Mouse (Mus musculus) gastrocnemius, postnatal 14 days (tissue): Measurements from ENCODE around the gene Prmt3. TPM values are rescaled to one million over a fixed set of nuclear protein-coding genes. Genes with fewer than 3 reads are reported as not detected.

Experiments
- DNase-seq: peaks from one replicate; pipeline ENCODE4 v3.0.0; 2021; ENCODE audit warnings: mixed read lengths
- intact Hi-C: fragments of 180-260 bp; cut with DNase I; formaldehyde crosslinking; loops from one replicate; pipeline ENCODE4 v1.15.1; 2025; ENCODE audit warnings: low total_unique reads
- total RNA-seq, 2 experiments: library from RNA; stranded (reverse); gene quantifications; 2 replicates each; pipeline ENCODE4 v1.2.3; 2021

Prmt3 gene
- total RNA-seq, 2 experiments from 2014 or later, result 8.8 to 10.7 TPM

DNA sequence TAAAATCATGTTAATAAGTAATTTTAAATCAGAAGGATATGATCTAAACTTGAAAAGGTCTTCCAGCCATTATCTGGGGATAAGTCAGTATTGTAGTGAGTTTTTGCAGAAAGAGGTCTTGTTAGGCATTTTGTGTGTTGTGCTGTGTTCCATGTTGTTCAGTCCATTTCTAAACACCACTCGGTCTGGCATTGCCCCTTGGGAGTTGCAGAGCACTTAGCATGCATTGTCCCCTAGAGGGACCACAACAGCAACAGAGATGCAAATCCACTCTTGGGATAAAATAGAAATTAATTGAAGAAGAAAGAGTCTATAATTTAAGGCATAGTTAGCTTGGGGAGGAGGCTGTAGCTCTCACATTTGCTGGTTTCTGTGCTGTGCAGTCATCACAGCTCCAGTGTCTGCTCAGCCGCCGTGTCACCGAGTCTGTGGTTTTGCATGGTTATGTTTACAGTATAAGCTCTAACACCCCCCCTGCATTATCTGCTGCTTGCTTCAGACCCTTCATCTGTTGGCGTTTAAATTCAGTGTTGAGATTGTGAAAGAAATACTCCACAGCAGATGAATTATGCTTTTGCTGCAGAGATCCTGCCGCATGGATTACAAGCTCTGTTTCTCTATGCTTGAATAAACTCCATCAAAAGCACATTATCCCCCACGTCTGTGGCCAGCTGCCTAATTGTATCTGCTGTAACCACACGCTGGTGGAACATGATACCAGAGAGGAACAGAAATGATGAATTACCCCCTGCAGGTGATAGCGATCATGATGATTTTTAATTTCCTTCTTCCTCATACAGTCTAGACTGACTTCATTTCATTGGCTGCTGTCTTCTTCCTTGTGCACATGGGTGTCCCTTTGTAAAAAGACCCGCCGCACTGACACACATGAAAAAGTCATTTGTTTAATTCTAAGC lies 64.5 kb downstream of the Prmt3 start:
- intact Hi-C loops, result no loop called here
- no peak for DNase-seq

DNA sequence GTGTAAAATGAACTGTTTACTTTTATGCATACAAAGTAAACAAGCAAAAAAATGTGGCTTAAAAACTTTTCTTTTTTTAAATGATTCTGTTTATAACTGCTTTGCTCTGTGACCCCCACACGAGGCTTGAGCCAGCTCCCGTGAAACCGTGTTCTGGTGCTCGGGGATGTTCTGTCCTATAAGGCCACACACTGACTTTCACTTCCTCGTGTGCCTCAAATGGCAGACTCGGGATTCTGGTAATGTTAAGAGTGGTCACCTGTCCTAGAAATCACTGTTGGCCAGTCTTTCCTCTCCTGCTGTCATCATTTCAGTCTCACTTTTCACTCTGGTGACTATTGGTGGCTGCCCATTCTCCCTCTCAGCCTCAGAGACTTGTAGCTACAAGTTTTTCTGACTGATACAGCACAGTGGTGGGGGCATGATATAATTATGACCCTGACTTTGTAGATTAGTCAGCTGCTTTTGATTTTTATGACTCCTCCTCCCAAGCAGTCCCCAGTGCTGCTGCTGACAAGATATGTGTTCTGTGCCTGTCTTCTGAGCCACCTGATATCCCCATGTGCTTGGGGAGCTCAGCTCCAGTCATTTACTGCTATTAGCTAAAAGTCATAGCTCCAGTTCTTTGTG lies 65.3 kb downstream of the Prmt3 start:
- intact Hi-C loops, result no loop called here
- no peak for DNase-seq

DNA sequence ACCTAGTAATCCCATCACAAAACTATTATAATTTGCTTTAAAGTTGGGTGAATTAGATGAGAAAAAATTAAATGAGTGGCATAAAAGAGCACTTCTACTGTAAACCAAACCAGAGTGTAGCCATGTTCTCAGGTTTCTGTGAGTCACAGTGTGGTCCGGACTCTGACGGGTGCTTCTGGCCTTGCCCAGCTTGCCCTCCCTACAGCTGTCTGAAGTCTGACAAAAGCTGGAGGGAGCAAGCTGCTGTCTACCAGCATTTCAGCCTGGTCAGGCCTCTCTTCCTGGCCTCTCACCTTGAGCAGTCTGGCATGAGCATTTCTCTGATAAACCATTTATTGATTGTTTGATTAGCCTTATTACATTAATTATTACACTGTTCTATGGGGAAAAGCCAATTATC lies 69.8 kb downstream of the Prmt3 start:
- intact Hi-C loops, result no loop called here
- no peak for DNase-seq

DNA sequence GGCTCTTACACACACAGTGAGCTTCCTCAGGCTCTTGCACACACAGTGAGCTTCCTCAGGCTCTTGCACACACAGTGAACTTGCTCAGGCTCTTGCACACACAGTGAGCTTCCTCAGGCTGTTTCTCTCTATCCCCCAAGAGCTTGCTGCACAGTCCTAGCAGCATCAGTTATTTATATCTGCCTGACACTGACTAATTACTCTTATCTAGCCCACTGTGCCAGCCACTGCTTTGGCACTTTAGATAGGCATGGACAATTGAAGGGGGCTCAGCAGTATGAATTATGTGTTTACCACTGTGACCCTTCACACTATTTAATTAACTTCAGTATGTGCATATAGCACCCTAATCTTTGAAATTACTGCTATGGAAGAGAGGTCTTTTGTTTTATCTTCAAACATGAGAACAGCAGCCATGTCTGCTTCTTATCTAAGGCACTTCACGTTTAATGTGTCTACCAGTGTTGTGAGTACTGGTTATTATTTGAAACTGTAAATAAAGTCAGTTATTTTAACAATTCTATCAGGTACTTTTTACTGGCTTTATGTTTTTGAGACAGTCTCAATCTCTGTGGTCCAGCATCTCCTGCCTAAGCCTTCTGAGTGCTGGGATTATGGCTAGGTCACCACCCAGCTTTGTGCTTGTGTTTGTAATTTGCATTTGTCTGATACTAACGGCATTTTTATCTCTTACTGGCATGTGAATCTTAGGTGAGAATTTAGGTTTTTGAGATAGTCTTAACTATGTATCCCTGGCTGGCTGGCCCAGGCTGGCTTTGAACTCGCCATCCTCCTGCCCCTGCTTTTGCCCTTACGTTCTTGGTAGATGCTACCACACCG lies 75.4 kb downstream of the Prmt3 start:
- intact Hi-C loops, result no loop called here
- no peak for DNase-seq

DNA sequence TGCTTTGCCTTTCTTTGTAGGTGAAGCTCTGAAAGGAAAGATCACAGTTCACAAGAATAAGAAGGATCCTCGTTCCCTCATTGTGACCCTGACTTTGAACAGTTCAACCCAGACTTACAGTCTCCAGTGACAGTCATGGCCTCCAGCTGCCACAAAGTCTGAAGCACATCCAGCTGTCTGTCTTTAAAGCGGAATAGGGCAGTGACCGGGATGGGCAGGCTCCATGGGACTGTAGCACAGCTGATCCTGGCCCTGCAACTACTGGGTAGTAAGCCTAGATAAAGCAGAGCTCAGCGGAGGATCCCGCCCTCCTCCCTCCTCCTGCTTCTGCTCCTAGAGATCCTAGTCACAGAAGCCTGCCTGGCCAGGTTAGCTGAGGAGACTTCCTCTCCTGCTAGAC lies 79.2 kb downstream of the Prmt3 start:
- intact Hi-C loops, result no loop called here
- no peak for DNase-seq

- no peak for DNase-seq
- intact Hi-C loops, result no loop called here
Observed at GRCm38 (mm10) chr7:49858257-49858656, 80.1 kb downstream of the Prmt3 start.

DNA sequence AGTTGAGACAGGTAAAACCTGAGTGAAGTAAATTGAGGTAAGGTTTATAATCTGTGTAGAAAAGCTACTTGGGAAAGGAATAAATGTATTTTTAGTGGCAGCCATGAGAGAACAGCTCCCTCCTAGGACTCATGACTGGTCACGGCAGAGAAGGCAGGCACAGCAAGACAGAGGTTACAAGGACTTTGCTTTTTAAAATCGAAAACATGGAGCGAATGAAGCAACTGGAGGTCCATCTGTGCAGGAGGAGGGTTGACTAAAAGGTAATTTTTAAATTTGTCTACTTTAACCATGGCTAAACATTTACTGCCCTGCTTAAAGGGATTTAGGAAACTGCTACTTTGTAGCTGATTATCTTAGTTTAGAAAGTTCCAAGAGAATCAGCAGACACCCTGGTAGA lies 81.7 kb downstream of the Prmt3 start:
- DNase-seq, result no peak
- intact Hi-C loops, result no loop called here

DNA sequence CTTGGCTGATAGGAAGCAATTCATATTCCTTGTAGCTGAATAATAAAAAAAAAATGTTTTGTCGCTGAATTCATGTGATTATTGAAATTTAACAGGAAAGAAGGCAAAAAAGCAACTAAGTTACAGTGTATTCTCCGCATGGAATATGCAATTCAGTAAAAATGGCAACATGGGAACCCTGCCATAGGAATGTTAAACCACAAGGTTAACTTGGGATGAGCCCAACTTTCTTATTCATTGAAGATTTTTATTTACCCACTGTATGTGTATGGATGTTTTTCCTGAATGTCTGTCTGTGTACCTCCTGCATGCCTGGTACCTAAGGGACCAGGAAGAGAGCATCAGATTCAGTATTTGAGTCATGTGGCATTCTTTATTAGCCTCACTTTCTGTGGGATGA lies 83.0 kb downstream of the Prmt3 start:
- no peak for DNase-seq
- intact Hi-C loops, result no loop called here

DNA sequence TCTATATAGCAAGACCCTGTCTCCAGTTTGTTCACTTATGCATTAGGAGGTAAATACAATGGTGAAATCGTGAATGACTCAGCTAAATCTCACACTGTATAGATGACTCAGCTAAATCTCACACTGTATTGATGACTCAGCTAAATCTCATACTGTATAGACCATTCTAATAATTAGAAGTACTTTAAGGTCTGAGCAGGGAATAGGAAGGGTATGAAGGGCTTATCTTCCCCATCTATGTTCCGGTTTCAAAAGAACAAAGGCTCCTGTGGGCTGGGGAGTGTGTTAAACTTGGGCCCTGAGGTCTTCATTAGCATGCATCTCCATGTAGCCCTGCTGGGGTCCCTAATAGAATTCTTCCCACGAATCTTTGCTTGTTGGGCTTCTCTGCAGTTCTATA lies 85.6 kb downstream of the Prmt3 start:
- DNase-seq, result no peak
- intact Hi-C loops, result no loop called here

DNA sequence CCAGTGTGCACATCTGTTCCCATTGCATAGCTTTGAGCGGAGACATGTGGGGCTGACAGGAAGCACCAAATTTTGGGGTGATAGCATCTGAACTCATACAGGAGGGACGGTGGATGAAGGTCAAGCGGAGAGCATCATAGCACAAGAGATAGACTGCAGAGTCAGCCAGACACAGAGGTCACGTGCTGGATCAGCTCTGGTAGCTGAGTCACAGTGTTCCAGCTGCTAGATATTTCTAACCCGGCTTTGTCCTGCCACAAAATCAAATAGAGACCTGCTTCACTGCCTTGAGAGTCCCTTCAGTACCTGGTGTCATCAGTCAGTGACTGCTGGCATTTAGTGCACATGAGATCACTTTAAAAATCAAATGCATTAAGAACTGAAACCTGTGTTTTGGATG lies 91.5 kb downstream of the Prmt3 start:
- intact Hi-C loops, result no loop called here
- DNase-seq, result no peak

- DNase-seq, result no peak
- intact Hi-C loops, result no loop called here
Observed at GRCm38 (mm10) chr7:49870276-49870675, 92.1 kb downstream of the Prmt3 start.

GRCm38 (mm10) chr7:49877307-49877706 lies 99.2 kb downstream of the Prmt3 start:
- DNase-seq, result no peak
- intact Hi-C loops, result no loop called here

DNA sequence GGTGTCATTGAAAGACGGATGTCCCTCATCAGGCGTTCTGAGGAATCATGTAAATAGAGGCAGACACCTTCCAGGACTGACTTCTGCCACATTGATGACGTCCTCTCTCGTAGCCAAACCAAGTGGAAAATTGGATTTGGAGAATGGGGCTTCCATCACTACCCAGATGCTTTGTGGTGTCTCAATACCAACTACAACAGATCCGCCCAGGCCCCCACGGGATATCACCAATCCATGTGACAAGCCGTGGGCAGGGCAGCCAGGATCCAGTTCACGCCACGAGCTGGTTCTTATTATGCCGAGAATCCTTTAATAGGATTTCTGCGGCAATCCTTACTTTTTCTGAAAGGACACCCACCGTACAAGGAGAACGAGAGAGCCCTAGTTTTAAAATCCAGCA lies 100.9 kb downstream of the Prmt3 start:
- DNase-seq, result no peak
- intact Hi-C loops, result no loop called here

DNA sequence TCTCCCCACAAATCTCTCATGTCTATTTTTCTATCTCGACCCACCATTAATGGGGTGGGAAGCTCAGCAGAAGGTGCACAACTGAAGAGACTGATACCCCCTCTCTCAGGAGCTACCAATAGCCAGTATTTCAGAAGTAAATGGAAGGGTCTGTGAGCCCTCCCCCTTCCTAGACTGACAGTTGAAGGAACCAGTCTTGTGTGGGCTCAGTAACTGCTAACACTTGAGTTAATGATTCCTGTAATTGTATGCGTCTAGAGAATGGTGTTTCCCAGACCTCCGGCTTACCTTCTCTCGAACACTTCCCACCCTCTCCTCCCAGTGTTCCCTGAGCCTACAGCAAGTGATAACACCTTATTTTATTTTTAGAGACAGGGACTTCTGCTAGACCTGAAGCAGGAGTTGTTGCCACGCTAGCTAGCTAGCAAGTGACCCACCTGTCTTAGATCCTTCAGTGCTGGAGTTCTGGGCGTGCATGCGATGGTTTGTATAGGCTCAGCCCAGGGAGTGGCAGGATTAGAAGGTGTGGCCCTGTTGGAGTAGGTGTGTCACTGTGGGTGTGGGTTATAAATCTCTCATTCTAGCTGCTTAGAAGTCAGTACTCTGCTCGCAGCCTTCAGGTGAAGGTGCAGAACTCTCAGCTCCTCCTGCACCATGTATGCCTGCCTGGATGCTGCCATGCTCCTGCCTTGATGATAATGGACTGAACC lies 102.0 kb downstream of the Prmt3 start:
- no peak for DNase-seq
- intact Hi-C loops, result no loop called here

DNA sequence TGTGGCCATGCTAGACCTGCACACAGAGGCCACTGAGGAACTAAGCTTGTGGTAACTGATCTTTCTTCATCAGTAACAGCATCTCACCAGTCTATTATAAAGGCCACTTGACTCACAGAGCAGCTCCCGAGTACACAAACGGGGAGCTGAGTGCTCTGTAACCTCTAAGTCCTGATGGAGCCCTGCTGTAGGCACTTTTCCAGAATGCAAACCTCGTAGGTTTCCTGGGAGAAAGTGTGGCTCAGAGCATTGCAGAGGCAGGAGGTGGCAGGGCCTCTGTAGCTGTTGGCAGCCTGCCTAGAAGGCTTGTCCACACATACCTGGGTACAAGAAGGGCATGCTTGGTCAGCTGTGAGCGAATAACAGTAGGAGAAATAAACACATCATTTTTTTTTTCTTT lies 104.1 kb downstream of the Prmt3 start:
- intact Hi-C loops, result no loop called here
- DNase-seq, result no peak

DNA sequence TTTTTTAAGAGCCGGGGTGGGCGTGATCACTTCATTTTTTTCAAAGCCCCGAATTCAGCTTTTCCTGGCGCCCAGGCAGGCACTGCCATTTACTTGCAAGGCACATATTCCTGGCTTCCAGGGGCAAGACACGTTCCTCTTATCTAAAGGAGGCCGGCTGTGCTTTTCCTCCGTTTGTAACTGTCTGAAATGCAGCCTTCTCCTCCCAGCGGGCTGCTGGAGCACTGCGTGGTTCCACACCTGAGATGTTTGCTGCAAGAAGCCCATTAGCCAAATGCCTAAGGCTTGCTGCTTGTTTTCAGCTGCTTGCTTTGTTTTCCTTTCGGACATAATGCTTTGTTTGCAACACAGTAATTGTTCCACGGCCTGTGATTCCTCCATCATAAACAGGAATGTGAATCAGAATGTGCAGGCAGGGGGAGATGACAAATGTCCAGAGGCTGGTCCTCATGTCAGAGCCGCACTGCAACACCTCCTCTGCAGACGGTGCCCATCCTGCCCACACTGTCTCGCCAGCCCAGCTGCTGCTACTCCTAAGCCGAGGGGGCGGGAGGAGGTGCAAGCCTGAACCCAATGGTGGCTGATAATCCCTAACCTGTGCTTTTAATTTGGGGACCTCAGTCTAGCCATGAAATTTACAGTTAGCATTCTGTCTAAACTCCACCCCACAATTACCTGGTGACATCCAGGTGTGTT lies 104.7 kb downstream of the Prmt3 start:
- intact Hi-C loops, result no loop called here
- no peak for DNase-seq

- intact Hi-C loops, result no loop called here
- no peak for DNase-seq
Observed at GRCm38 (mm10) chr7:49887776-49888390, 109.7 kb downstream of the Prmt3 start.

DNA sequence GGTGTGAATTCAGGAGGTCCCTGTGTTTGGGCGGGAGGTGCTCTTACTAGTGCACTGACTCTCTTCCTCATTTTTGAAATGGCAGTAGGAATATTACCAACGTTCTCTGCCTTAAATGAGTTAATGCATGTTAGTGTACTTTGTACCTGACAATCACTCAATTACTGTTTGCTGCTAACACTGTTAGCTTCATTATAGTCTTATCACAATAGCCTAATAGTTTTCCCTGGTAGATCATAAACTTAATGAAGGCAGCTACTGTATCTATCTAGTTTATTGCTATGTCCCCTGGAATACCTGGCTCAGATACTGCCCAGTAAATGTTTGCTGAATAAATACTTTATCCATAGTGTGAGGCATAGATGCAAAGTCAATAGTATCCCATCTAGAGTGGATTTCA lies 116.6 kb downstream of the Prmt3 start:
- no peak for DNase-seq
- intact Hi-C loops, result no loop called here

- intact Hi-C loops, result no loop called here
- DNase-seq, result no peak
Observed at GRCm38 (mm10) chr7:49895296-49895695, 117.2 kb downstream of the Prmt3 start.
